In genomic region chr6:84640324-84641061, GRCm38 (mm10) we compare ENCODE assay signal across 9 mouse cellular contexts. TPM values are rescaled to one million over a fixed set of nuclear protein-coding genes. Genes with fewer than 3 reads are reported as not detected.
DNase-seq lines count a peak whose midpoint lies in the region; ATAC-seq and TF ChIP-seq lines count a peak whose summit lies in the region.
"Had no signal": no experiment of that assay in that cellular context is flagged by ENCODE, and none has a peak within 500 bp of the region (broad histone marks: within the 10 kb centered on the region; RNA-seq: fewer than 3 reads in every experiment).

No protein-coding gene starts in this region.

- WGBS in kidney, postnatal 0 days, result 17% methylated on average over 9 of the region's 9 CpGs
- 81% methylated on average over 9 of the region's 9 CpGs for WGBS in forebrain, embryonic 15.5 days
- WGBS in midbrain, embryonic 16.5 days, result 83% methylated on average over 9 of the region's 9 CpGs

- no peak for TF ChIP-seq CTCF in kidney, postnatal 0 days (IDR thresholded peaks at IDR 0.05; ENCODE audit: low read depth)

- peak; percentile 10 to 35 for DNase-seq in cerebellum, postnatal 25 days
- no peak for DNase-seq in cerebellum, postnatal 14 days
- peak; percentile 63 for DNase-seq in heart, adult 8-10 months (ENCODE audit: low spot score)
- DNase-seq in kidney, postnatal 0 days (ENCODE audit: low spot score), result peak; percentile 84
- DNase-seq in lung, postnatal 36 days, result peak; percentile 74
- no peak for DNase-seq in right cerebral cortex, postnatal 4 days

- H3K9me3 ChIP-seq in kidney, postnatal 0 days (replicated peaks; ENCODE audit: low read length), result no peaks in the 10 kb centered on the region
- no peaks in the 10 kb centered on the region for H3K9me3 ChIP-seq in forebrain, embryonic 15.5 days
- H3K9me3 ChIP-seq in midbrain, embryonic 16.5 days (replicated peaks; ENCODE audit: control insufficient read depth, low read length, poor library complexity, severe bottlenecking), result no peaks in the 10 kb centered on the region
- H3K9me3 ChIP-seq: embryonic facial prominence, embryonic 13.5 days had no signal

- peaks cover 15% of the 10 kb centered on the region for H3K4me1 ChIP-seq in kidney, postnatal 0 days (replicated peaks; ENCODE audit: insufficient read depth, low read length)
- H3K4me1 ChIP-seq in forebrain, embryonic 15.5 days, result no peaks in the 10 kb centered on the region
- H3K4me1 ChIP-seq in midbrain, embryonic 16.5 days (ENCODE audit: control insufficient read depth, insufficient read depth, low read length), result no peaks in the 10 kb centered on the region

- no peak overlapping the region for H3K9ac ChIP-seq in kidney, postnatal 0 days (ENCODE audit: low read depth, low read length)
- no peak overlapping the region for H3K9ac ChIP-seq in forebrain, embryonic 15.5 days (replicated peaks)
- H3K9ac ChIP-seq in midbrain, embryonic 16.5 days (ENCODE audit: low read depth, low read length), result no peak overlapping the region
- H3K9ac ChIP-seq: embryonic facial prominence, embryonic 13.5 days had no signal

- H3K27ac ChIP-seq in kidney, postnatal 0 days, result peak overlapping the region; percentile 63
- H3K27ac ChIP-seq in forebrain, embryonic 15.5 days (replicated peaks), result no peak overlapping the region
- H3K27ac ChIP-seq in midbrain, embryonic 16.5 days (ENCODE audit: low read length), result no peak overlapping the region
- H3K27ac ChIP-seq: embryonic facial prominence, embryonic 13.5 days had no signal

- no peaks in the 10 kb centered on the region for H3K36me3 ChIP-seq in kidney, postnatal 0 days (ENCODE audit: insufficient read depth, low read length)
- no peaks in the 10 kb centered on the region for H3K36me3 ChIP-seq in forebrain, embryonic 15.5 days
- H3K36me3 ChIP-seq in midbrain, embryonic 16.5 days (ENCODE audit: control insufficient read depth, insufficient read depth, low read length), result no peaks in the 10 kb centered on the region
- H3K36me3 ChIP-seq: embryonic facial prominence, embryonic 13.5 days had no signal

- H3K27me3 ChIP-seq in kidney, postnatal 0 days (ENCODE audit: insufficient read depth, low read length), result no peaks in the 10 kb centered on the region
- H3K27me3 ChIP-seq in forebrain, embryonic 15.5 days, result no peaks in the 10 kb centered on the region
- no peaks in the 10 kb centered on the region for H3K27me3 ChIP-seq in midbrain, embryonic 16.5 days (ENCODE audit: control insufficient read depth, insufficient read depth, low read depth, low read length)
- H3K27me3 ChIP-seq: embryonic facial prominence, embryonic 13.5 days had no signal

- H3K4me3 ChIP-seq in kidney, postnatal 0 days (replicated peaks; ENCODE audit: low read depth, low read length), result no peak overlapping the region
- H3K4me3 ChIP-seq in forebrain, embryonic 15.5 days, result no peak overlapping the region
- no peak overlapping the region for H3K4me3 ChIP-seq in midbrain, embryonic 16.5 days (ENCODE audit: low read depth, low read length)
- H3K4me3 ChIP-seq: embryonic facial prominence, embryonic 13.5 days had no signal

- ATAC-seq in kidney, postnatal 0 days (replicated peaks; ENCODE audit: low FRiP score, low read depth), result peak; percentile 84
- ATAC-seq in forebrain, embryonic 15.5 days (replicated peaks), result no peak
- no peak for ATAC-seq in midbrain, embryonic 16.5 days

- H3K4me2 ChIP-seq in kidney, postnatal 0 days (ENCODE audit: low read length), result no peak overlapping the region
- H3K4me2 ChIP-seq in forebrain, embryonic 15.5 days (replicated peaks), result no peak overlapping the region
- H3K4me2 ChIP-seq in midbrain, embryonic 16.5 days (ENCODE audit: low read length), result no peak overlapping the region
- H3K4me2 ChIP-seq: embryonic facial prominence, embryonic 13.5 days had no signal

RNA-seq across cellular contexts. Expression of gene Cyp26b1, which starts 46.8 kb away (rescaled TPM):
- 10 to 100 TPM in 3 of 4 experiments, 1 to 10 TPM in 1; 3.0 to 20.4 (median 14.1) TPM for total RNA-seq in heart, adult 8-10 months (2022)
- polyA plus RNA-seq in kidney, postnatal 0 days (2015; fragmentation: Nextera tagmentation; extraction: Ambion mirVana), result 2.9 and 3.2 TPM in 2 replicates
- polyA plus RNA-seq in forebrain, embryonic 15.5 days (2015; fragmentation: Nextera tagmentation; extraction: Ambion mirVana), result 2.9 and 5.1 TPM in 2 replicates
- 8.8 and 10.2 TPM in 2 replicates for polyA plus RNA-seq in midbrain, embryonic 16.5 days (2015; fragmentation: Nextera tagmentation; extraction: Ambion mirVana)

Comparison
In these comparisons a context has a peak if more than half of its experiments do, and no peak if none do; other contexts are left out.
1. DNase-seq: peak in cerebellum, postnatal 25 days (2 of 2), heart, adult 8-10 months (single experiment), kidney, postnatal 0 days (single experiment) and lung, postnatal 36 days (single experiment); none in cerebellum, postnatal 14 days (0 of 2) and right cerebral cortex, postnatal 4 days (single experiment).